Mouse (Mus musculus): ENCODE results near the gene Tekt2. TPM values are rescaled to one million over a fixed set of nuclear protein-coding genes. Genes with fewer than 3 reads are reported as not detected.
A peak's percentile ranks its signal among the peaks of the same experiment; 100 is the strongest.

The Tekt2 gene
- total RNA-seq, 2 experiments from 2014 or later = 0.38 TPM; not detected in 1

- no peak; the same call in 1 of the 2 replicates for ATAC-seq (ENCODE audit: poor library complexity, severe bottlenecking)
Observed at GRCm38 (mm10) chr4:126309211-126309921, 16.1 kb downstream of the Tekt2 start.

DNA sequence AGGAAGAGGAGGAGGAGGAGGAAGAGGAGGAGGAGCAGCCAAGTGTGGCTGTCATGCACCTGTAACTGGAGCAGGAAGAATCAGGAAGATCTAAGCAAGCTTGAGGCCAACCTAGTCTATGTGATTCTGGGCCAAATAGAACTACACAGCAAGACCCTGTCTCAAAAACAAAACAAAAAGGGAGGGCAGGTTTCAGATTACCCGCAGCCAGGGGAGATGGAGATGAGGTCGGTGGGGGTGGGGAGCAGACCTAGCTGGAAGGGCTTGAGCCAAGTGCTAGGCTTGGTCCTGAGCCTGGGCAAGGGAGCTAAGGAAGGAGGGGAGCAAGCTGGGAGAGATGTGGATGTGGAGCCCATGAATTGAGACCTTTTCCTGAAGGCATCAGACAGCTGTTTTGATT, 18.7 kb downstream of the Tekt2 start:
- no peak for ATAC-seq (ENCODE audit: poor library complexity, severe bottlenecking)

DNA sequence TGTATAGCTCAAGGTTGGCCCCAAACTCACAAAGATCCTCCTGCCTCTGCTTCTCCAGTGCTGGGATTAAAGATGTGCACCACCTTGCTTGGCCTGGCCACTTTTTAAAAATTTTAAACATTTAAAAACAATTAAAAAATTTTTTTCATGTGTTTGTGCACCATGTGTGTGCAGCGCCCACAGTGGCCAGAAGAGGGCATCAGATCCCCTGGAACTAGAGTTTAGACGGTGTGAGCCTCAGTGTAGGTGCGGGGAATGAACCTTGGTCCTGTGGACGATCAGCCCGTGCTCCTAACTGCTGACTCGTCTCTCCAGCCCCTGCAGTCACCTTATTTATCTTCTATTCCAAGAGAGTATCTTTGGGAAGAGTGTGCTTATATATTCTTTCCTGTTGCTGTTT, 19.4 kb downstream of the Tekt2 start:
- ATAC-seq (ENCODE audit: poor library complexity, severe bottlenecking) = no peak

GRCm38 (mm10) chr4:126305428-126305827, 20.1 kb downstream of the Tekt2 start:
- ATAC-seq (ENCODE audit: poor library complexity, severe bottlenecking) = peak; percentile 55

DNA sequence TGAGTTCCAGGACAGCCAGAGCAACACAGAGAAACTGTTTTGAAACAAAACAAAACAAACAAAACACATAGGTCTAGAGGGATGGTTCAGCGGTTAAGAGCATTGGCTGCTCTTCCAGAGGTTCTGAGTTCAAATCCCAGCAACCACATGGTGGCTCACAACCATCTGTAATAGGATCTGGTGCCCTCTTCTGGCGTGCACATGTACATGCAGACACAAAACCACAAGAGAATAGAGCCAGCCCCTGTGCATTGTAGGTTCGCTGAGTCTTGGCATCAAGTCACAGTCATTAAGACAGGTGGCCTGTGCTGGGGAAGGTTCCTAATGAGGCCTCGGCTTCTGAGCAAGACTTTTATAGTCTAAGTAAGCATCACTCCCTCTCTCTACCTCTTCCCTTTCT, 21.6 kb downstream of the Tekt2 start:
- no peak for ATAC-seq (ENCODE audit: poor library complexity, severe bottlenecking)

DNA sequence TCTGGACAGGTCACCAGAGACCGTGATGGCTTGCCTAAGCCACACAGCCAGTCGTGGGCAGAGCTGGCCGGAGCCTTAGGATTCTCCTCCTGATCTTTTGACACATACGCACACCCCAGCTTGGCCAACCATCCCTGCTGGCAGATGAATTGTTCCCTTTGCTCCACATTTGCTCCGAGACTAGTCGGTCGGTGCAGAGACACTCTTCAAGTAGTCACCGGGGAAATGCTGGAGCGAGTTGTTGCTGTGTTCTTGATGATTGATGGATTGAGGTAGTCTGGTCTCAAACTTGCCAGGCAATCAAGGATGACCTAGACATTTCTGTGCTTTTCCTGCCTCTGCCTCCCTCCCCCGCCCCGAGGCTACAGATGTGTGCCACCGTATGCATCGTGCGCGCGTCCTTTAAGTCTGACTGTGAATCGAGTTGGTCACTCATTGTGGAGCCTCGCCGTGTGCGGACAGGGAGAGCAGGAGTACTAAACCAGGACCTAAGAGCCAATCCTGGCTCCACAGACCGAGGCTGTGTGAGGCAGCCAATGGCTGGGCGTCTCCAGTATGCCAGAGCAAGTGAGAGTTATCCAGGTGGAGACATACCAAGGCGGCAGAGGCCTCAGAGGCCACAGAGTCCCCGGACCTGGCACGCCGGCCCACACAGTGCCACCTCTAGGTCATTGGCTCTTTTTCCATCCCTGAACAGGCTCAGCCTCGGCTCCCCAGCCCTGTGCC, 23.7 kb downstream of the Tekt2 start:
- no peak for ATAC-seq (ENCODE audit: poor library complexity, severe bottlenecking)

DNA sequence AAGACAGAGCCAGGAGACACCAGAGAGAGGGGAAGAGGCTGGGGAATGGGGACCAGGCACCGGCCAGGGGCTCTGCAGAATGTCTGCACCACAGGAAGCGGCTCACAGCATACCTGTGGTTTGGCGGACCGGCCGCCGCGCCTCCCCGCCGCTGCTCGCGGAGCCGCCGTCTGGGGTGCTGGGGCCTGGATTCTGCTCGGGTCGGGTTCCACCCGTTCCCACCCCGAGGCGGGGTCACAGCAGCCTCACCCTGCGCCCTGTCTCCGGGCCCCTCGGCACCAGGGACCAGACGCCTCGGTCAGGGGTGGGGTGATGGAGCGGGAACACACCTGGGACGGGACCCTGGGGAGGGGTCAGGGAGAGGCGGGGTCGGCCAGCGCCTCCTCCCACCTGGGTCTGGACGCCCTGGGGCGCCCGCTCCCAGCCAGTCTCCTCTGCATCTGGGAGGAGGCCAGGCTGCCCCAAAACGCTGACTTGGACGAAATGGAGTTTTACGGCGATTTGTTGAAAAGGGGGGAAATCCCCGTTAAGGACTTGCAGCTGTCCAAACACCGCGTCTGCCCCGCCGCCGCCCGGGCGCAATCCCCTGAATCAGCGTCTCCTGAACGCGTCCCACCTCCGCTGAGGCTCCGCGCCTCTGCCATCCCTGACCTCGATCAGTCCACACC, 24.4 kb downstream of the Tekt2 start:
- no peak for ATAC-seq (ENCODE audit: poor library complexity, severe bottlenecking)

DNA sequence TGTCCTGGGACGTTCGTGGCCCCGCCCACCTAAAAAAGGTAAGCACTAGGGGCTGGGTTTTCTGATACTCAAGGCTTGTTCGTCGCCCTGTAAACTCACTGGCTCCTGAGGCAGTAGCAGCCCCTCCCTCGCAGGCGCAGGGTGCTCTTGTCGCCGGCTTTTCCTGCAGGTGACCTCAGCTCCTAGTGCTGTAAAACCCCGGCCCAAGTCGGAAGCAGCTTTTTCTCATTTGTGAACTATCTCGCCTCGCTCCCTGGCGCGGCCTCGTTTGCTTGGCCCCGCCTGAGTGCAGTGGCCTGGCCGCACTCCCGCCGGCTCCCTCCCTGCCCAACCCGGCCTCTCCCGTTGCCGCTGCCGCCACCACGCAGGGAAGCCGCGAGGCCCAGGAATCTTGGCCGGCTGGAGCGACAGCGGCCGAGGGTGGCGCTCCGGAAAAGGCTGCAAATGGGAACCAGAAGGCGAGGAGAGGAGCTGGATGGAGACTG, 28.8 kb downstream of the Tekt2 start:
- peak; percentile 34 for ATAC-seq (ENCODE audit: poor library complexity, severe bottlenecking)

- no peak for ATAC-seq (ENCODE audit: poor library complexity, severe bottlenecking)
Observed at GRCm38 (mm10) chr4:126295937-126296336, 29.6 kb downstream of the Tekt2 start.

DNA sequence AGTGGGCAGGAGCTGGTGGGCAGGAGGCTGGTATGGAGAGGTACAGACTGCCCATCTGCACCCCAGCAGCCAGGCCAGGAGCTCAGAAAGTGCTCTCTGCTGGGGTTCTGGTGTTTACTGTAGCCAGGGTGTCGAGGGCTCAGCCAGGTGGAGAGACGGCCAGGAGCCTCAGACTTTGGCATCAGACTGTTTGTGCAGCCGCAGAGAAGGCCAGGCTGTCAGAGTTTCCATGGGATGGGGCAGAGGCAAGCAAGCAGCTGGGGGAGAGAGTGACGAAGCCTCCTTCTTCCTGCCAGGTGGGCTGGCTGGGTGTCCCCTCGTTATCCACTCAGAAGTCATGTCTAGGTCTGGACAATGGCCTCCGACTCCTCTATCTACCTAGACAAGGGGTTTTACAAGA, 30.3 kb downstream of the Tekt2 start:
- ATAC-seq (ENCODE audit: poor library complexity, severe bottlenecking) = no peak

DNA sequence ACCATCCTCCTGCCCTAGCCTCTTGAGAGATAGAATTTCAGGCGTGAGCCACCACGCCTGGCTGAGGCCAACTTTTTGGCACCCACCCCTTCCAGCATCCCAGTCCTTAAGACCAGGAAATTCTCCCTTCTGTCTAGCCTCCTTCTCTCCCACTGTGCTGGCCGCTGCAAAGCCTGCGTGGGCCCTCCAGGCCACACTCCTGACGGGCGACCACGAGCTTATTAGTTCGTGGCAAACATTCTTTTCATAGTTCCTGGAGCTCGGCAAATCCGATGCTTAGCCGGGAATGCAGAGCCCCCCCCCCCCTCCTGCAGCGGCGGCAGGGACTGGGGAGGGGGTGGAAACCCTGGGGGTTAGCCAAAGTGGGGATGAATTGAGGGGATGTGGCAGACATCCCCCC, 34.3 kb downstream of the Tekt2 start:
- no peak for ATAC-seq (ENCODE audit: poor library complexity, severe bottlenecking)

GRCm38 (mm10) chr4:126290314-126290713, 35.2 kb downstream of the Tekt2 start:
- ATAC-seq (ENCODE audit: poor library complexity, severe bottlenecking) = no peak

DNA sequence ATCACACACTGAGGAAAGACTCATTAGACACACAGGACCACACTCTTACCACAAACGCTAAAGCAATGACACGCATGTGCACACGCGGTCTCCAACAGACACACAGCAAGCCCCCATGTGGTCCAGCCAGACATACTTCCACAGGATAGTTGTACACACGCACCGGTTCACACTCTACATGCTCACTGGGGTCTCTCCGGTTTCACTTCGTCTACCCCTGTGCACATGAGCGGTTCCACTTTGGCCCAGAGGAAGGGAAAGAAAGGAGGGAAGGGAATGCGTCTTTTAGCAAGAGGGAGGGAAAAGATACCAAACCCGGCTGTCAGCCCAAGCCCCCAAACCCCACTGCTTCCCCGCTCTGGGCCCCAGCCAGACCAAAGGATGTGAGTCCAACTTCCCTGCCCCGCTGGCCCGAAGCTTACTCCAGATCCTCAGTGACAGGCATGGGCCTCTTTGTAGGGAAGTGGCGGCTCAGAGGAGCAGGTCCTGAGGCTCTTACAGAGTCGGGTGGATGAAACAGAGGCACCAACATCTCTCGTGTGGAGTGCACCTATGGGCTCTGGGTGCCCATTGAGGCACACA, 37.3 kb downstream of the Tekt2 start:
- no peak for ATAC-seq (ENCODE audit: poor library complexity, severe bottlenecking)

DNA sequence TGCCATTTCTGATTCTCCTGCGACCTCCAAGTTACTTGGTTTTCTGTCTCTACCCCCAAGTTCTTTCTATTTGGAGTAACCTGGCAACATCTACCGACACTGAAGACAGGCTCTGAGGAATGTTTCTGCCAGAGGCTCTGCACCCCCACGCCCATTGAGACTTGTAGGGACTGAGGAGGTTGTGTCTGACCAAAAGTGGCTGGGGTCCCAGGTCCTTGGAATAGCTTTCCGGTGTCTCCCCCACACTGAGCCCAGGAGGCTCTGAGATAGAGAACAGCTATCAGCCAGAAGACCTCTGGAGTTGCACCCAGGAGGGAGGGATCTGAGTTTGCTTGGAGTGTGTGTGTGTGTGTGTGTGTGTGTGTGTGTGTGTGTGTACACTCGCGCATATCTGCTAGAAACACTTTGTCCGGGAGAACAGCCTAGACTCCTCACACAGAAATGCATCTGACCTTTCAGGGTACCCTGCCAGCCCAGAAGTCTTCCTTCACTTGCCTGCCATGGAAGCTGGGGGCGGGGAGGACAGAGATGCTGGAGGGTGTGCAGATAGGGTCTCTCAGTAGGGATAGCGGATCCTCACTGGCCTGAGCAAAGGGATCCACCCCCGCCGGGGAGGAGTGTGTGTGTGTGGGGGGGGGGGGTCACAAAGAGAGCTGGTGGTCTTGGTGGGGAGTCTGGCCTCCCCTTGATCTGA, 38.0 kb downstream of the Tekt2 start:
- ATAC-seq (ENCODE audit: poor library complexity, severe bottlenecking) = no peak

DNA sequence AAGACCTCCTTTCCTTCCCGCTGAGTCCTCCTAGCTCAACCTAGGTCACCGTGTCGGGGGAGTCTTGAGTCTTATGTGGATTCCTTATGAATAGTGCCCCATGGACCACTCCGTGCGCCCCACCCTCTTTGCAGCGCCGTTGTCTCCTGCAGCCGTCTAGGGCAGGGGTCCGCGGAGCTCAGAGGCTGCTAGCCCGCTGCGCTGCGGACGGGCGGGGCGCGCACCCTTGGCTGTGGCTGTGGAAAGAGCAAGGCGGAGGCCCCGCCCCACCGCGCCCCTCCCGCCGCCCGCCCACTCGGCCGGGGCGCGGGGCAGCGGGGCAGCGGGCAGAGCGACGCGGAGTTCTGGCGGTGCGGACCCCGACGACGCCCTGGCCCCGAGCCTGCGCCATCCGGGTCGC, 39.0 kb downstream of the Tekt2 start, which contains the start of gene Col8a2:
Col8a2 (plus strand) TSS at position 302 of the 400 bp plus-strand sequence.
- no peak for ATAC-seq (ENCODE audit: poor library complexity, severe bottlenecking)

GRCm38 (mm10) chr4:126283582-126283981, 41.9 kb downstream of the Tekt2 start:
- no peak for ATAC-seq (ENCODE audit: poor library complexity, severe bottlenecking)

DNA sequence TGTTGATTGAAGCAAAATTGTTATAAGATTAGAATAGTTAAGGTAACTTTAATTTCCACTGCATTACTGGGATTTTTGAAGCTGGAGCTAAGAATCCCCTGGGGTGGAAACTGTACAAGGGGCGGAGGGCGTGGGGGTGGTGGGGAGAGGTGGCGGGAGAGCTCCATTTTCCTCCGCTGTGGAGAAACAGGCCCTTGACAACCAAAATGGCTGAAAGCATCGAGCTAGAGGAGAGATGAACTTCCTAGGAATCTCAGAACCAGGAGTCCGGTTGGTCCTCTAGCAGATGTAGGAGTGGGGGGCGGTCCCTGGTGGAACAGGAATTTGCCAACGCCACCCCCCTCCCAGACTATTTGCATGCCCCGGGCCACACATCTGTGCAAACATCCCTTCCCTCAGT, 43.8 kb downstream of the Tekt2 start:
- no peak for ATAC-seq (ENCODE audit: poor library complexity, severe bottlenecking)

DNA sequence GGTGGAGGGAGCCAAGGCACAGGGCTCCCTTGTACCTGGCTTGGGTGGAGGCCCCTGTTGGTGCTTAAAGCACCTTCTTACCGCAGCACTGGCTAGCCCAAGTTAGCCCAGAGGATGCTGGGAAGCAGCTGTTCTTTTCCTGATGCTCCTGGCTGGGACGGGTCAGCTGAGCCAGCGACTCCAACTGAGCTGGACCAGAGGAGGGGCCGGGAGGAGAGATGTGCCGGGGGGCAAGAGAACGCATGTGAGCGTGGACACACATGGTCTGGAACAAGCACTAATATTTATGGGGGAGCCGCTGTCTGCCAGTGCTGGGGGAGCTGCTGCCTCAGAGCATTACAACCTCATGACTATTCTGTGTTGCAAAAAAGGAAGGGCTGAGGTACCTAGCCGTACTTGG, 46.5 kb downstream of the Tekt2 start:
- ATAC-seq (ENCODE audit: poor library complexity, severe bottlenecking) = no peak

- no peak for ATAC-seq (ENCODE audit: poor library complexity, severe bottlenecking)
Observed at GRCm38 (mm10) chr4:126278565-126278915, 46.9 kb downstream of the Tekt2 start.

DNA sequence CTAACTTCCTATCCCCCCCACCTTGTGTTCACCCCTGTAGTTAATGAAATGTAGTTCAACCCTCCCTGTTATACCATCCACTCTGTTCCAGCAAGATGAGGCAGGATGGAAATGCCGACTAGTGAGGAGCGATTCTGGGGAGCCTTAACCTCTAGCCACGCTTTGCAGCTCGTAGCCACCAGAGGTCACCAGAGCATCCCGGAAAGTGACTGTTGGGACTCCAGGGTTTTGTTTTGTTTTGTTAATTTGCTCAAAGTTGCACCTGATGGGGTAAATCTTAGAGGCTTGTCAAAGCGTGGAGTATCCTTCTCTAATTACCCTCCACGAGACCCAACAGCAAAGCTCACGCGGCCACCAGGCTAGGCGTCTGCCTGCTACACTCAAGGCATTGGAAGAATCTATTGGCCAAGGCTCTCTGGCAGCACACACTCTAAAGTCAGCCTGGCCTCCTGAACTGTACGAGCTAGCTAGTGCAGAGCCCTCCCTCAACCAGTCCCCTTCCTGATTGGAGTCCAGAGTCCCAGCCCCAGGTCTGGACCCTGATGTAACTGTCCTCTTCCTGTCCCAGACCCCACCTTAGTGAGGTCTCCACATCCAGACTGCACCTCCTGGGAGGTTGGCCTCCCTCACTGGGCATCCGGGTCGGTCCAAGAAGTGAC, 47.5 kb downstream of the Tekt2 start:
- peak; percentile 78 for ATAC-seq (ENCODE audit: poor library complexity, severe bottlenecking)
